Comparison of ENCODE assay signal across 9 mouse cellular contexts in the genomic region with DNA sequence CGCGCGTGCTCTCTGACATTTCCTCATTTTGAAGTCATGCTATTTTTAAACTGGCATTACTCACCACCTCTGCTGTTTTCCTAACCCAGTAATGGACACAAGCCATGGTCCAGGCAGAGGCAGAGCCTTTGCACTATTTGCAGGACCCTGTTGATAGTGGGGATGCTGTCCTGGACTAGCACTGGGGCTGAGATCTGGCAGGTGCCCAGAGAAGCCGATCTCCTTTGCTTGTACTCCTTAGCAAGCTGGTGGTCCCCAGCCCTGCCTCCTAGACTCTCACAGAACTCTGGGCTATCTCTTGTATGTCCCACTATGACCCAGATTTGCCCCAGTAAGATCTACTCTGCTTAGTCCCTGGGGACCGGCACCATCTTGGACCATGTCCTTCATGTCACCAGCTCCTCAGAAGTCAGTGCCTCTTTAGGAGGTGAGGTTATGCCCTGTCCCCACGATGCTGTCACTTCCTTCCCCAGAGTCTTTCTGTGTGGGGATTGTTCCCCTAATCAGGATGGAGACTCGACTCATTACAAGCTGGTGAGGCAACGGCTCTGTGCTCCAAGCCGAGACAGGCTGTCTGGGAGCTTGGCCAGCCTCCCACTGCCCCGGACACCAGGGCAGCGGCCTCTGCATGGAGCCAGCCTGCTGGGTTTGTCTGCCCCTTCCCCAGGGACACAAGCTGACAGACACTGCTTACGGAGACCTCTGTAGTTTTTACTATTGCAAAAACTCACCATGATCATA.
DNase-seq lines count a peak whose midpoint lies in the region; ATAC-seq and TF ChIP-seq lines count a peak whose summit lies in the region.
"Had no signal": no experiment of that assay in that cellular context is flagged by ENCODE, and none has a peak within 500 bp of the region (broad histone marks: within the 10 kb centered on the region; RNA-seq: fewer than 3 reads in every experiment).

No protein-coding gene starts in this region.

- H3K9me3 ChIP-seq in lung, embryonic 14.5 days (ENCODE audit: low read depth, low read length) = no peaks in the 10 kb centered on the region
- H3K9me3 ChIP-seq: liver, embryonic 13.5 days had no signal

- peak; percentile 32; the same call in 1 of the 2 replicates for ATAC-seq in lung, embryonic 14.5 days (ENCODE audit: insufficient read depth)

- no peaks in the 10 kb centered on the region for H3K27me3 ChIP-seq in lung, embryonic 14.5 days (ENCODE audit: insufficient read depth, low read length)
- H3K27me3 ChIP-seq: liver, embryonic 13.5 days had no signal

- DNase-seq in kidney, postnatal 25 days = peak; percentile 15 to 55
- no peak for DNase-seq in kidney, adult 18-20 months
- peak; percentile 70 for DNase-seq in brain, adult 2 months (ENCODE audit: low read depth, low spot score)
- peak; percentile 58 for DNase-seq in fibroblast of lung, adult 2 months (ENCODE audit: low read depth)
- DNase-seq in lung, embryonic 14.5 days = peak; percentile 19
- DNase-seq in gastrocnemius, postnatal 4 days (ENCODE audit: low spot score in 2 of 2) = no peak
- DNase-seq in frontal cortex, adult 2 months (ENCODE audit: extremely low spot score in 1 of 2, low spot score in 1 of 2) = no peak
- no peak for DNase-seq in neural tube, embryonic 10.5 days (ENCODE audit: extremely low spot score, low spot score)
- DNase-seq: liver, embryonic 13.5 days had no signal

- WGBS in lung, embryonic 14.5 days = 63% methylated on average over 12 of the region's 12 CpGs

- H3K36me3 ChIP-seq in lung, embryonic 14.5 days (ENCODE audit: insufficient read depth) = no peaks in the 10 kb centered on the region
- H3K36me3 ChIP-seq: liver, embryonic 13.5 days had no signal

- TF ChIP-seq CTCF in lung, embryonic 14.5 days (IDR thresholded peaks at IDR 0.05; ENCODE audit: low read depth) = no peak

- no peak overlapping the region for H3K9ac ChIP-seq in lung, embryonic 14.5 days
- H3K9ac ChIP-seq: liver, embryonic 13.5 days had no signal

- 0 out of 2 replicates have a peak overlapping the region, but pooled peaks have one; percentile 33 for H3K27ac ChIP-seq in lung, embryonic 14.5 days (ENCODE audit: low read depth)
- H3K27ac ChIP-seq: liver, embryonic 13.5 days had no signal

- H3K4me1 ChIP-seq in lung, embryonic 14.5 days (ENCODE audit: insufficient read depth) = peaks cover 11% of the 10 kb centered on the region

- H3K4me3 ChIP-seq in lung, embryonic 14.5 days (ENCODE audit: low read depth, low read length) = no peak overlapping the region
- H3K4me3 ChIP-seq: liver, embryonic 13.5 days had no signal

- H3K4me2 ChIP-seq in lung, embryonic 14.5 days = no peak overlapping the region
- H3K4me2 ChIP-seq: liver, embryonic 13.5 days had no signal

Comparison
In these comparisons a context has a peak if more than half of its experiments do, and no peak if none do; other contexts are left out.
1. DNase-seq: peak in kidney, postnatal 25 days (2 of 2), brain, adult 2 months (single experiment), fibroblast of lung, adult 2 months (single experiment) and lung, embryonic 14.5 days (single experiment); none in kidney, adult 18-20 months (single experiment), gastrocnemius, postnatal 4 days (0 of 2), frontal cortex, adult 2 months (0 of 2) and neural tube, embryonic 10.5 days (single experiment).